Mouse (Mus musculus) brain, embryonic 14.5 days (tissue): ENCODE measurements around the gene Polr2a.

ENCODE experiments used
- CTCF ChIP-seq: fragments of 200-500 bp; IDR thresholded peaks from 2 replicates; pipeline ENCODE4 v1.5.1; 2012; ENCODE audit warnings: inconsistent platforms, mild to moderate bottlenecking, moderate library complexity, borderline replicate concordance; ENCODE audit not compliant: insufficient read depth, insufficient read length; ENCODE audit errors: extremely low read depth
- POLR2A ChIP-seq: fragments of 200-500 bp; IDR thresholded peaks from 2 replicates; pipeline ENCODE4 v1.6.1; 2012; ENCODE audit warnings: mild to moderate bottlenecking, inconsistent platforms, borderline replicate concordance; ENCODE audit not compliant: poor library complexity, insufficient read depth, insufficient read length, severe bottlenecking; ENCODE audit errors: extremely low read depth

- TF ChIP-seq POLR2A (no peak), CTCF (no peak)
Measured at GRCm38 (mm10) chr11:69781828-69782227, 23.4 kb upstream of the Polr2a start.
